Mouse (Mus musculus) kidney, adult 2 months (tissue): ENCODE results near the gene Olfr1286.

Experiments
- CTCF ChIP-seq: fragments of 200-500 bp; conservative IDR thresholded peaks from 2 replicates; pipeline ENCODE4 v1.5.1; 2011; ENCODE audit warnings: low read depth, mild to moderate bottlenecking, control low read depth, low read length, moderate library complexity, mixed read lengths; ENCODE audit not compliant: insufficient read depth, insufficient read length
- POLR2A ChIP-seq: fragments of 200-500 bp; IDR thresholded peaks from one replicate; pipeline ENCODE4 v1.6.1; 2011; ENCODE audit warnings: low read depth, low read length, control low read depth

- TF ChIP-seq POLR2A (no peak), CTCF (no peak)
Measured at GRCm38 (mm10) chr2:111422931-111423330, at the start of gene Olfr1286.
